Mouse (Mus musculus): ENCODE measurements around the gene Rpl32. TPM values are rescaled to one million over a fixed set of nuclear protein-coding genes. Genes with fewer than 3 reads are reported as not detected.

Rpl32 gene
- polyA plus RNA-seq, 1 experiment, result 880 TPM

GRCm38 (mm10) chr6:115821216-115821993 is 12.9 kb upstream of the Rpl32 start:
- 82% methylated on average over 8 of the region's 8 CpGs for WGBS
- no peak for DNase-seq (ENCODE audit: low read depth, low spot score)

- no peak for DNase-seq (ENCODE audit: low read depth, low spot score)
- WGBS, result 82% methylated on average over 2 of the region's 2 CpGs
These were observed 9.6 kb upstream of the Rpl32 start for GRCm38 (mm10) chr6:115818129-115818528.

- WGBS, result 80% methylated on average over 4 of the region's 4 CpGs
- no peak for DNase-seq (ENCODE audit: low read depth, low spot score)
These were observed 6.5 kb upstream of the Rpl32 start for GRCm38 (mm10) chr6:115815041-115815440.

- DNase-seq (ENCODE audit: low read depth, low spot score), result no peak
- WGBS, result 41% methylated on average over 4 of the region's 4 CpGs
These were observed 5.6 kb upstream of the Rpl32 start for GRCm38 (mm10) chr6:115814104-115814503.

GRCm38 (mm10) chr6:115811606-115812005 is 3.1 kb upstream of the Rpl32 start:
- 73% methylated on average over 8 of the region's 8 CpGs for WGBS
- DNase-seq (ENCODE audit: low read depth, low spot score), result no peak

GRCm38 (mm10) chr6:115808196-115808487 is 405 bp downstream of the Rpl32 start:
- under 1% methylated on average over 22 of the region's 22 CpGs for WGBS
- no peak for DNase-seq (ENCODE audit: low read depth, low spot score)

GRCm38 (mm10) chr6:115807464-115808195 is 917 bp downstream of the Rpl32 start:
- WGBS, result 1% methylated on average over 15 of the region's 15 CpGs
- DNase-seq (ENCODE audit: low read depth, low spot score), result no peak

GRCm38 (mm10) chr6:115804432-115805192 is 3.9 kb downstream of the Rpl32 start:
- WGBS, result 68% methylated on average over 10 of the region's 10 CpGs
- DNase-seq (ENCODE audit: low read depth, low spot score), result no peak

- 36% methylated on average over 16 of the region's 16 CpGs for WGBS
- DNase-seq (ENCODE audit: low read depth, low spot score), result no peak
These were observed 4.8 kb downstream of the Rpl32 start for GRCm38 (mm10) chr6:115803541-115804382.

GRCm38 (mm10) chr6:115801811-115802210 is 6.7 kb downstream of the Rpl32 start:
- DNase-seq (ENCODE audit: low read depth, low spot score), result no peak
- WGBS, result 54% methylated on average over 3 of the region's 3 CpGs

GRCm38 (mm10) chr6:115792691-115793215 is 15.8 kb downstream of the Rpl32 start:
- WGBS, result 46% methylated on average over 21 of the region's 21 CpGs
- DNase-seq (ENCODE audit: low read depth, low spot score), result no peak

GRCm38 (mm10) chr6:115791842-115792686 is 16.5 kb downstream of the Rpl32 start:
- no peak for DNase-seq (ENCODE audit: low read depth, low spot score)
- WGBS, result 48% methylated on average over 34 of the region's 34 CpGs

GRCm38 (mm10) chr6:115791016-115791415 is 17.5 kb downstream of the Rpl32 start:
- 90% methylated on average over 10 of the region's 10 CpGs for WGBS
- no peak for DNase-seq (ENCODE audit: low read depth, low spot score)

- WGBS, result 87% methylated on average over 3 of the region's 3 CpGs
- no peak for DNase-seq (ENCODE audit: low read depth, low spot score)
These were observed 25.8 kb downstream of the Rpl32 start for GRCm38 (mm10) chr6:115782781-115783180.

- no peak for DNase-seq (ENCODE audit: low read depth, low spot score)
- 25% methylated on average over 9 of the region's 9 CpGs for WGBS
These were observed 32.2 kb downstream of the Rpl32 start for GRCm38 (mm10) chr6:115776363-115776762.

- 65% methylated on average over 3 of the region's 3 CpGs for WGBS
- DNase-seq (ENCODE audit: low read depth, low spot score), result no peak
These were observed 32.7 kb downstream of the Rpl32 start for GRCm38 (mm10) chr6:115775838-115776237.

- 7% methylated on average over 25 of the region's 28 CpGs for WGBS
These were observed 34.0 kb downstream of the Rpl32 start, which contains the start of gene Cand2 for GRCm38 (mm10) chr6:115774501-115774921. Gene Cand2 (plus strand): TSS chr6:115774538.

GRCm38 (mm10) chr6:115773966-115774413 is 34.6 kb downstream of the Rpl32 start:
- 3% methylated on average over 14 of the region's 14 CpGs for WGBS
- no peak for DNase-seq (ENCODE audit: low read depth, low spot score)

More at GRCm38 (mm10) chr6:115774501-115774921, 34.0 kb downstream of the Rpl32 start, which contains the start of gene Cand2:
- no peak for DNase-seq (ENCODE audit: low read depth, low spot score)
